Mouse (Mus musculus) heart, embryonic 11.5 days (tissue): ENCODE data around the gene Mcam. TPM values are rescaled to one million over a fixed set of nuclear protein-coding genes. Genes with fewer than 3 reads are reported as not detected.
A peak's percentile ranks its signal among the peaks of the same experiment; 100 is the strongest.

Experiments
- ATAC-seq: fragments of 200-750 bp; cut with Nextera tagmentation; replicated peaks from 2 replicates; pipeline ENCODE4 v1.8.0; 2017; ENCODE audit warnings: moderate library complexity; ENCODE audit not compliant: insufficient number of reproducible peaks, low FRiP score, low TSS enrichment
- H3K27ac ChIP-seq: fragments of 300-500 bp; sonication (generic); 2 replicates; pipeline ENCODE4 v1.5.1; 2014; ENCODE audit warnings: mild to moderate bottlenecking, low read depth, low read length
- H3K27me3 ChIP-seq: fragments of 300-500 bp; sonication (generic); 2 replicates; pipeline ENCODE4 v1.6.1; 2014; ENCODE audit warnings: mild to moderate bottlenecking, low read length, mixed read lengths; ENCODE audit not compliant: control insufficient read depth, insufficient read depth
- H3K36me3 ChIP-seq: fragments of 300-500 bp; sonication (generic); 2 replicates; pipeline ENCODE4 v1.6.1; 2014; ENCODE audit warnings: mild to moderate bottlenecking, low read length, moderate library complexity, mixed read lengths; ENCODE audit not compliant: control insufficient read depth, insufficient read depth
- H3K4me1 ChIP-seq: fragments of 300-500 bp; sonication (generic); 2 replicates; pipeline ENCODE4 v1.6.1; 2014; ENCODE audit warnings: low read length; ENCODE audit not compliant: control insufficient read depth, insufficient read depth
- H3K4me2 ChIP-seq: fragments of 300-500 bp; sonication (generic); 2 replicates; pipeline ENCODE4 v1.6.1; 2014; ENCODE audit warnings: mild to moderate bottlenecking, moderate library complexity
- H3K4me3 ChIP-seq: fragments of 300-500 bp; sonication (generic); 2 replicates; pipeline ENCODE4 v1.5.1; 2014; ENCODE audit warnings: low read depth, low read length
- H3K9ac ChIP-seq: fragments of 300-500 bp; sonication (generic); 2 replicates; pipeline ENCODE4 v1.6.1; 2014; ENCODE audit warnings: mild to moderate bottlenecking, low read depth, low read length, moderate library complexity
- H3K9me3 ChIP-seq: fragments of 300-500 bp; sonication (generic); replicated peaks from 2 replicates; pipeline ENCODE4 v1.6.1; 2016; ENCODE audit warnings: low read length; ENCODE audit not compliant: control insufficient read depth
- WGBS: fragments of 180-500 bp; shearing (Covaris S2); extraction: QIAGEN DNeasy Blood & Tissue Kit; methylation state at CpG from one replicate; pipeline ENCODE4 v1.1.7; 2014; ENCODE audit not compliant: insufficient replicate concordance; 5-methylcytosine and 5-hydroxymethylcytosine counted together
- polyA plus RNA-seq: library from polyadenylated mRNA; unstranded; fragments of >200 nt; fragmentation: Nextera tagmentation; extraction: Ambion mirVana; gene quantifications from 2 replicates; pipeline ENCODE4 v1.2.1, GENCODE M21; 2014

Gene Mcam
- polyA plus RNA-seq, 1 experiment from 2014 or later: 86.2 TPM

GRCm38 (mm10) chr9:44114453-44114852, 19.8 kb upstream of the Mcam start:
- H3K4me2 ChIP-seq: no peak overlapping the region
- WGBS: 59% methylated on average over 2 of the region's 2 CpGs
- no peak overlapping the region for H3K4me3 ChIP-seq
- H3K9me3 ChIP-seq: no peaks in the 10 kb centered on the region
- no peak overlapping the region for H3K27ac ChIP-seq
- no peak for ATAC-seq
- peaks cover 11% of the 10 kb centered on the region for H3K4me1 ChIP-seq
- H3K36me3 ChIP-seq: no peaks in the 10 kb centered on the region
- H3K9ac ChIP-seq: no peak overlapping the region
- no peaks in the 10 kb centered on the region for H3K27me3 ChIP-seq

- Histone ChIP-seq H3K36me3 (no peaks in the 10 kb centered on the region), H3K27ac (no peak overlapping the region), H3K9ac (no peak overlapping the region)
Measured at GRCm38 (mm10) chr9:44115599-44115998, 18.7 kb upstream of the Mcam start.

GRCm38 (mm10) chr9:44116182-44116581, 18.1 kb upstream of the Mcam start:
- ATAC-seq: no peak

More at GRCm38 (mm10) chr9:44115599-44115998, 18.7 kb upstream of the Mcam start:
- Histone ChIP-seq H3K27me3 (no peaks in the 10 kb centered on the region), H3K4me1 (no peaks in the 10 kb centered on the region; the same call in none of the 2 replicates), H3K9me3 (no peaks in the 10 kb centered on the region), H3K4me3 (no peak overlapping the region), H3K4me2 (no peak overlapping the region)
- no peak for ATAC-seq
- 85% methylated on average over 9 of the region's 9 CpGs for WGBS

GRCm38 (mm10) chr9:44119011-44119410, 15.3 kb upstream of the Mcam start:
- Histone ChIP-seq H3K27me3 (no peaks in the 10 kb centered on the region), H3K4me3 (no peak overlapping the region), H3K9me3 (no peaks in the 10 kb centered on the region), H3K27ac (no peak overlapping the region), H3K4me2 (no peak overlapping the region), H3K4me1 (no peaks in the 10 kb centered on the region; the same call in 1 of the 2 replicates), H3K36me3 (no peaks in the 10 kb centered on the region), H3K9ac (no peak overlapping the region)
- ATAC-seq: no peak
- WGBS: 41% methylated on average over 5 of the region's 5 CpGs

More at GRCm38 (mm10) chr9:44116182-44116581, 18.1 kb upstream of the Mcam start:
- H3K36me3 ChIP-seq: no peaks in the 10 kb centered on the region
- H3K27me3 ChIP-seq: no peaks in the 10 kb centered on the region
- H3K9ac ChIP-seq: no peak overlapping the region
- no peaks in the 10 kb centered on the region for H3K9me3 ChIP-seq
- H3K4me2 ChIP-seq: no peak overlapping the region
- H3K4me1 ChIP-seq: no peaks in the 10 kb centered on the region; the same call in 1 of the 2 replicates
- 81% methylated on average over 4 of the region's 4 CpGs for WGBS
- H3K27ac ChIP-seq: no peak overlapping the region
- no peak overlapping the region for H3K4me3 ChIP-seq

GRCm38 (mm10) chr9:44119948-44120465, 14.3 kb upstream of the Mcam start:
- Histone ChIP-seq H3K9me3 (no peaks in the 10 kb centered on the region), H3K4me2 (no peak overlapping the region), H3K4me1 (no peaks in the 10 kb centered on the region), H3K27me3 (no peaks in the 10 kb centered on the region), H3K36me3 (no peaks in the 10 kb centered on the region), H3K4me3 (no peak overlapping the region), H3K9ac (no peak overlapping the region), H3K27ac (no peak overlapping the region)
- WGBS: 75% methylated on average over 8 of the region's 8 CpGs
- ATAC-seq: no peak

GRCm38 (mm10) chr9:44124317-44124716, 10.0 kb upstream of the Mcam start:
- Histone ChIP-seq H3K4me2 (no peak overlapping the region), H3K9ac (no peak overlapping the region), H3K36me3 (no peaks in the 10 kb centered on the region), H3K4me3 (no peak overlapping the region), H3K27ac (no peak overlapping the region), H3K9me3 (no peaks in the 10 kb centered on the region), H3K27me3 (no peaks in the 10 kb centered on the region), H3K4me1 (peaks cover 3% of the 10 kb centered on the region; the same call in 1 of the 2 replicates)
- 69% methylated on average over 6 of the region's 6 CpGs for WGBS
- ATAC-seq: no peak

GRCm38 (mm10) chr9:44125026-44125425, 9.2 kb upstream of the Mcam start:
- Histone ChIP-seq H3K27me3 (no peaks in the 10 kb centered on the region), H3K4me2 (no peak overlapping the region), H3K9me3 (no peaks in the 10 kb centered on the region), H3K36me3 (no peaks in the 10 kb centered on the region), H3K4me3 (no peak overlapping the region), H3K9ac (no peak overlapping the region), H3K4me1 (peaks cover 7% of the 10 kb centered on the region; the same call in 1 of the 2 replicates), H3K27ac (no peak overlapping the region)
- no peak for ATAC-seq
- 44% methylated on average over 5 of the region's 5 CpGs for WGBS

- Histone ChIP-seq H3K4me3 (no peak overlapping the region), H3K9me3 (no peaks in the 10 kb centered on the region), H3K4me2 (peak overlapping the region; percentile 46), H3K27me3 (no peaks in the 10 kb centered on the region), H3K36me3 (no peaks in the 10 kb centered on the region), H3K9ac (no peak overlapping the region), H3K27ac (no peak overlapping the region), H3K4me1 (peaks cover 13% of the 10 kb centered on the region)
- WGBS: 33% methylated on average over 18 of the region's 18 CpGs
- no peak for ATAC-seq
Measured at GRCm38 (mm10) chr9:44125546-44126428, 8.5 kb upstream of the Mcam start.
